Mouse (Mus musculus): ENCODE data around the gene Plcl2. TPM values are rescaled to one million over a fixed set of nuclear protein-coding genes. Genes with fewer than 3 reads are reported as not detected.

Plcl2 gene
- total RNA-seq, 1 experiment = 2.7 TPM

DNA sequence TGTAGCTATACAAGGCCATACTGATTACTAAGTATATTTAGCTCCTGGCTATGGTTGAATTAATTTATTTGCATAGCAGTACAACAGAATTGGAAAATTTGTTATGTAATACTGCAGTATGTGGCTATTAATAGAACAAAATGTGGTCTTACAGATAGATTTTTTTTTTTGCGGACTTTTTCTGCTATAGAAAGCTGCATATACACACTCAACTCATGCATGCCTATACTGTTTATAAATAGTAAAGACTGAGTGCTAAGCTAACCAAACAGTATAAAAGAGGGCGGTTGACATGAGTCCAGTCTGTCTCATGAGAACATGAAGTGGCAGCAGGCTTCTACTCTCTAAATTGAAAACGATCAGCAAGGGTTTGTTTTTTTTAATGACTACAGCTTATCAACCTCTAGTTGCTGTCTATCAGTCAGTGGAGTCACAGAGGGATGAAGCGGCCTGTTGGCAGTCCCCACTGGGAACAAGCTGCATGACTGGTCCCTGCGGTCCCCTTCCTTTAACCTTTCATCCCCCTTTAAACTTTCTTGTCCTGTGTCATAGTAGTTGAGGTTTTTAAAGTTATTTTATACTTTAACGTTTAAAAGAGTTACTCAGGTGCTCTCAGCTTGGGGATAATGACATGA, 8.7 kb downstream of the Plcl2 start:
- no peaks in the 10 kb centered on the region for H3K4me1 ChIP-seq (ENCODE audit: control insufficient read depth in 2 of 2, insufficient read depth in 2 of 2, low read length in 2 of 2, poor library complexity in 1 of 2)
- no peak for DNase-seq (ENCODE audit: low read depth, low spot score)
- no peak overlapping the region for H3K4me3 ChIP-seq (ENCODE audit: insufficient read depth in 1 of 2, low read depth in 1 of 2, low read length in 2 of 2, poor library complexity in 1 of 2, severe bottlenecking in 1 of 2)
- H3K36me3 ChIP-seq (ENCODE audit: control insufficient read depth, insufficient read depth, low read length, poor library complexity, severe bottlenecking) = no peaks in the 10 kb centered on the region
- H3K9me3 ChIP-seq (ENCODE audit: control insufficient read depth, insufficient read depth, low read depth, low read length) = no peaks in the 10 kb centered on the region
- H3K9ac ChIP-seq (ENCODE audit: insufficient read depth, low read depth, low read length, poor library complexity, severe bottlenecking) = no peak overlapping the region
- no peak overlapping the region for H3K27ac ChIP-seq (ENCODE audit: insufficient read depth, low read depth, low read length, poor library complexity, severe bottlenecking)
- in situ Hi-C loops (cut with MboI; ENCODE audit: low sequenced_read_pairs in 2 of 2, unreplicated experiment in 2 of 2) = no loop called here
- no peak for TF ChIP-seq CHD2 (IDR thresholded peaks at IDR 0.05; ENCODE audit: low read depth, low read length)
- TF ChIP-seq ZNF384 (IDR thresholded peaks at IDR 0.05; ENCODE audit: low read depth, low read length) = no peak
- TF ChIP-seq ZC3H11A (IDR thresholded peaks at IDR 0.05; ENCODE audit: borderline replicate concordance, low read depth, low read length) = no peak
- TF ChIP-seq HCFC1 (IDR thresholded peaks at IDR 0.05; ENCODE audit: borderline replicate concordance, insufficient read depth, low read length) = no peak
- TF ChIP-seq MAFK (IDR thresholded peaks at IDR 0.05; ENCODE audit: insufficient read depth, low read depth, low read length) = no peak

DNA sequence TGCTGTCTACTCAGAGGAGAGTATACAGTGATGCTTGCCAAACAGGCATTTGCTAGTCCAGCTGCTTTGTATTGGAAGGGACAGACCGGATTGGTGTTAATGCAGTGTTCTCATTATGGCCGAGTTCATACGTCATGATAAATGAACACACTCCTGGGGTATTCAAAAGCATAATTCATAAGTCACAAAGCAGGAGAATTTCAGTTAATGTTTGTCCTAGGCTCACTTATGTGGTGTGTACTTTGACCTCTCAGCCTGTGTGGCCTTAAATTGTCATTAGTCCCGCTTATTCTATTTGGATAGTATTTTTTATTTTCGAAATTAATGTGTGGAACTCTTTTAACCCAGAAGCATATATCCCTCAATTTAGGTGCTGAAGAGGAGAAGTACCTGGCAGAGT, 10.4 kb downstream of the Plcl2 start:
- no peak for DNase-seq (ENCODE audit: low read depth, low spot score)
- no peaks in the 10 kb centered on the region for H3K36me3 ChIP-seq (ENCODE audit: control insufficient read depth, insufficient read depth, low read length, poor library complexity, severe bottlenecking)
- no peak overlapping the region for H3K9ac ChIP-seq (ENCODE audit: insufficient read depth, low read depth, low read length, poor library complexity, severe bottlenecking)
- H3K4me3 ChIP-seq (ENCODE audit: insufficient read depth in 1 of 2, low read depth in 1 of 2, low read length in 2 of 2, poor library complexity in 1 of 2, severe bottlenecking in 1 of 2) = no peak overlapping the region
- no peak overlapping the region for H3K27ac ChIP-seq (ENCODE audit: insufficient read depth, low read depth, low read length, poor library complexity, severe bottlenecking)
- TF ChIP-seq ZNF384 (IDR thresholded peaks at IDR 0.05; ENCODE audit: low read depth, low read length) = no peak
- no peak for TF ChIP-seq CHD2 (IDR thresholded peaks at IDR 0.05; ENCODE audit: low read depth, low read length)
- no peak for TF ChIP-seq HCFC1 (IDR thresholded peaks at IDR 0.05; ENCODE audit: borderline replicate concordance, insufficient read depth, low read length)
- TF ChIP-seq ZC3H11A (IDR thresholded peaks at IDR 0.05; ENCODE audit: borderline replicate concordance, low read depth, low read length) = no peak
- no peak for TF ChIP-seq MAFK (IDR thresholded peaks at IDR 0.05; ENCODE audit: insufficient read depth, low read depth, low read length)
- in situ Hi-C loops (cut with MboI; ENCODE audit: low sequenced_read_pairs in 2 of 2, unreplicated experiment in 2 of 2) = no loop called here
- H3K9me3 ChIP-seq (ENCODE audit: control insufficient read depth, insufficient read depth, low read depth, low read length) = no peaks in the 10 kb centered on the region
- no peaks in the 10 kb centered on the region for H3K4me1 ChIP-seq (ENCODE audit: control insufficient read depth in 2 of 2, insufficient read depth in 2 of 2, low read length in 2 of 2, poor library complexity in 1 of 2)

DNA sequence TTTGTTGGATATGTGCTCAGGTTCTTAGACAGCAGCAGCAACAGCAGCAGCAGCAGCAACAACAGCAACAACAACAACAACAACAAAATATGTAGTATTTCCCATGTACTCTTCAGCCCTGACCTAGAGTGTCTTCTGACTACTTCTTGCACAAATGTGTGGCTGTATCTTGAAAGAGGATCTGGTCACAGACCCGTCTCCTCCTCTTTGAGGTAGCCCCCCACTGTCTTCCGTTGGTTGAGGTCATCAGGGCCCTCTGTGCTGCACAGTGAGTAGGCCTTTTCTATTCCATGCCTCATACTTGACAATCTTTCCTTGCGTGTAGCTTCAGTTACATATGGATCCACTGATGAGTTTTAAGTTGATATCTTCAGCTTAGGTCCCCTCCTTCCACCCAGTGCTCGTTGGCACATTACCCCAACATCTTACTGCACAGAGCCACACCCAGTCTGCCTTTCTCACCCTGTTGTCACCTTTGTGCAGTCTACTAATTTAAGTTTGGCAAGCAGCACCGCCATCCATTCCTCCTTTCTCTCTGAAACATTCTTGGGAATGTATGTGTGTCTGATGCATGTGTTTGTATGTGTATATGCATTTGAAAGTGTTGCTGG, 13.4 kb downstream of the Plcl2 start:
- in situ Hi-C loops (cut with MboI; ENCODE audit: low sequenced_read_pairs in 2 of 2, unreplicated experiment in 2 of 2) = no loop called here
- Histone ChIP-seq H3K36me3 (ENCODE audit: control insufficient read depth, insufficient read depth, low read length, poor library complexity, severe bottlenecking) (no peaks in the 10 kb centered on the region), H3K27ac (ENCODE audit: insufficient read depth, low read depth, low read length, poor library complexity, severe bottlenecking) (no peak overlapping the region), H3K9ac (ENCODE audit: insufficient read depth, low read depth, low read length, poor library complexity, severe bottlenecking) (no peak overlapping the region), H3K4me3 (ENCODE audit: insufficient read depth in 1 of 2, low read depth in 1 of 2, low read length in 2 of 2, poor library complexity in 1 of 2, severe bottlenecking in 1 of 2) (no peak overlapping the region), H3K9me3 (ENCODE audit: control insufficient read depth, insufficient read depth, low read depth, low read length) (no peaks in the 10 kb centered on the region), H3K4me1 (ENCODE audit: control insufficient read depth in 2 of 2, insufficient read depth in 2 of 2, low read length in 2 of 2, poor library complexity in 1 of 2) (no peaks in the 10 kb centered on the region)
- DNase-seq (ENCODE audit: low read depth, low spot score) = no peak
- no peak for TF ChIP-seq ZC3H11A (IDR thresholded peaks at IDR 0.05; ENCODE audit: borderline replicate concordance, low read depth, low read length)
- TF ChIP-seq MAFK (IDR thresholded peaks at IDR 0.05; ENCODE audit: insufficient read depth, low read depth, low read length) = no peak
- TF ChIP-seq CHD2 (IDR thresholded peaks at IDR 0.05; ENCODE audit: low read depth, low read length) = no peak
- TF ChIP-seq ZNF384 (IDR thresholded peaks at IDR 0.05; ENCODE audit: low read depth, low read length) = no peak
- TF ChIP-seq HCFC1 (IDR thresholded peaks at IDR 0.05; ENCODE audit: borderline replicate concordance, insufficient read depth, low read length) = no peak

- in situ Hi-C loops (cut with MboI; ENCODE audit: low sequenced_read_pairs in 2 of 2, unreplicated experiment in 2 of 2) = no loop called here
- no peaks in the 10 kb centered on the region for H3K4me1 ChIP-seq (ENCODE audit: control insufficient read depth in 2 of 2, insufficient read depth in 2 of 2, low read length in 2 of 2, poor library complexity in 1 of 2)
- no peak overlapping the region for H3K4me3 ChIP-seq (ENCODE audit: insufficient read depth in 1 of 2, low read depth in 1 of 2, low read length in 2 of 2, poor library complexity in 1 of 2, severe bottlenecking in 1 of 2)
- H3K36me3 ChIP-seq (ENCODE audit: control insufficient read depth, insufficient read depth, low read length, poor library complexity, severe bottlenecking) = no peaks in the 10 kb centered on the region
- TF ChIP-seq MAFK (IDR thresholded peaks at IDR 0.05; ENCODE audit: insufficient read depth, low read depth, low read length) = no peak
- no peak for TF ChIP-seq HCFC1 (IDR thresholded peaks at IDR 0.05; ENCODE audit: borderline replicate concordance, insufficient read depth, low read length)
- no peak for TF ChIP-seq CHD2 (IDR thresholded peaks at IDR 0.05; ENCODE audit: low read depth, low read length)
- TF ChIP-seq ZC3H11A (IDR thresholded peaks at IDR 0.05; ENCODE audit: borderline replicate concordance, low read depth, low read length) = no peak
- no peak for TF ChIP-seq ZNF384 (IDR thresholded peaks at IDR 0.05; ENCODE audit: low read depth, low read length)
- DNase-seq (ENCODE audit: low read depth, low spot score) = no peak
- H3K9ac ChIP-seq (ENCODE audit: insufficient read depth, low read depth, low read length, poor library complexity, severe bottlenecking) = no peak overlapping the region
- H3K27ac ChIP-seq (ENCODE audit: insufficient read depth, low read depth, low read length, poor library complexity, severe bottlenecking) = no peak overlapping the region
- H3K9me3 ChIP-seq (ENCODE audit: control insufficient read depth, insufficient read depth, low read depth, low read length) = no peaks in the 10 kb centered on the region
These were observed 15.8 kb downstream of the Plcl2 start for GRCm38 (mm10) chr17:50524970-50525369.

All from ES-E14 (cell line).